Mouse (Mus musculus) thymus, adult 18-20 months (tissue): Measurements from ENCODE around the gene C530008M17Rik.

ENCODE experiments used
- DNase-seq, 2 experiments: peaks; one replicate each; pipeline ENCODE4 v3.0.0; 2022; ENCODE audit warnings: mixed read lengths in 2 of 2

C530008M17Rik gene

DNA sequence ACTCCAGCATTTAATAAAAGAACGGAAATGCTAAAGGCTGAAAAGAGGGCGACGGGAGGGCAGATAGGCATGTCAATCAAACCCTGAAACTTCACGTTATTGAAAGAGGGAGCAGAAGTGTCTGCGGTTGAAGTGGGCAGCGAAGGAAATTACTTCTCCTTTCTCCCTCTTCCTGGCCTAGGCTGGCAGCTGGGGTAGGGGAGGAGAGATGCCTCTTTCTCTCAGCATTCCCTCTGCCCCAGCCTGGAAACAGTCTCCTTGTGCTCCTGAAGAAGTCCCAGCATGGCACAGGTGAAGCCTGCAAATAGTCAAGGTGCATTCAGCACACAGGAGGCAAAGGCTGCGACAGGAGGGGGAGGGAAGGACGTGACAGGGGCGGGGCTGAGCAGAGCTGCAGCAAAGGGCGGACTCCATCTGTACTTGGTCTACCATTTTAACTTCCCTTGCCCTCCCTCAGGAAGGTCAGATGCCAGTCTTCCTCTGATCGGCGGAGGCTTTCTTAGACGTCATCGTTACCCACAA, 122.8 kb downstream of the C530008M17Rik start:
- peak in 1 of 2 experiments; percentile 3 for DNase-seq

DNA sequence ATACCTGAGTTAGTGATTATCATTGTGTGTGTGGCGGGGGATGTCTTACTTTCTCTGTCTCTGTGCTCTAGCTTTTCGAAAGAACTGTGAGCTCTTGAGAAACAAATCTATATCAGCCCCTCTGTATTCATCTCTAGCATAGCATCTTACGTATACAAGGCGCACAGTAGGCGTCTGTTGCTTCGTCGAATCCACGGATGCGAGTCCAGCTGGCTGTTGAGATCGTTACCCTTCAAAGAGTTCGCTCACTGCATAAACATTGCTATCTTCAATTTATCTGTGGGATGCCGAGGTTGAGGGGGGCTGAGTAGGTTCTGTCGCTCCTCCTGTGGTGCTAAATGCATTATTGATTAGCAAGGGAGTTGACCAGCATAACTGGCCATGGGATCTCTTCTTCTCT, 125.6 kb downstream of the C530008M17Rik start:
- no peak for DNase-seq

DNA sequence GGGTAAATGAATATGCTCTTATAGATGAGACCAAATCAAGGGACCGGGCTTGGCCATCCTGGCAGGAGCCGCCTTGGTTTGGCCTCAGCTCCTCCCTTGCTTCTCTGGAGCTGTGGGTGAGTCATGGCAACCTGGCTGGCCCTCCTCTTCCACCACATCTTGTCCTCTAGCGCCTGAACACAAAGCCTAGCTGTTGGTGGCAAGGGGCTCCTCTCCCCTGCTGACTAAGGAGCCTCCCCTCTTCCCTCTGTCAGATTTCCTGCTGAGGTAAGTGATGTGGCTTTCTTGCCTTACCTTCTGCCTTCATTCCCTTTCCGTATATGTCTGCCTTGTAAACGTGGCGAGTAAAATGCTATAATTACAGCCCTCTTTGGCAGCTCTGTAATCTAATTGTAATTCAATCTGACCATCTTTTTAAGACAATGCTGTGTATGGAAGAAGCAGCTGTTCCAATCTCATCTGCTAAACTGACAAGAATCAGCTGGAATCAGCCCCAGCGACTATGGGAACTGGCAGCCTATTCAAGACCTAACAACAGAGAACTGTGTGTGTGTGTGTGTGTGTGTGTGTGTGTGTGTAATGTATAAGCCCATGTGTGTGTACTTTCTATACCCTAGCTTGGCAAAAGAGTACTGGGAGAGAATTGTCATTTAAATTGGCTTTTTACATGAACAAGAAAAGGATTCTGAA, 126.2 kb downstream of the C530008M17Rik start:
- no peak for DNase-seq

DNA sequence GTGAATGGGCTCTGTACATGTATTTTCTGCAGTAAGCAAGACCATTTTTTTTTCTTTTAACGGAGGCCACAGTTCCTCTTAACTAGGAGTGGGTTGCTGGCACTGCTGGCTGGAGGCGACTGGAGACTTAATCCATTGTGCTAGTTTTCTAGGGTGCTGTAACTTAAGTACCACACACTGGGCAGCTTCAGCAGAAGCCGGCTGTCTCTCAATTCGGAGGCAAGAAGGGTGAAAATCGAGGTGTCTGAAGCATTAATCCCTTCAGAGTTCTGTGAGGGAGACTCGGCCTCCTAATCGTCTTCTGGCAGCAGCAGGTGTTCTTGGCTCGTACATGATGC, 126.8 kb downstream of the C530008M17Rik start:
- DNase-seq = no peak

DNA sequence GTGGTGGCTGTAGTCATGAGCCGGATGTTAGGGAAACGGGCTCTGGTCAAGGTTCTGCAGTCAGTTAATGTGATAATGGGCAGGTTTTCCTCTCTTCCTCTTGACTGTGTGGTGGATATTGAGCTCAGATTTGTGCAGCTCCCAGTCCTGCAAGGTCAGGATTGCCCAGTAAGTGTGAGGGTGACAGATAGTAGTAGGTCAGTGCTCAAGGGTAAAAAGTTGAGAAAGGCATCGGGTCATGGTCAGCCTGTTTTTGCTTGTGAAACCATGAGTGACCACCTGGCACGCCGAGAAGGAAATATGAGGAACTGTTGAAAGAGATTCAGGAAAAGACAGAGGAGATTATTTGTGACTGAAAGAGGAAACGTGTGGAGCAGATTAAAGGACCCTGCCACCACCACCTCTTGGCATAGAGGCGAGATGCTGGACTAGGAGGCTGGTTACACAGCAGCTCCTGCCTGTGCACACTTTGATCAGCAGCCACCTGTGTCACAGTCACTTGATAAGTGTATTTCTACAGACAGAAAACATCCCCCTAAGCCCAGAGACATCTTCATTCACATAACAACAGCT, 127.9 kb downstream of the C530008M17Rik start:
- DNase-seq = no peak

DNA sequence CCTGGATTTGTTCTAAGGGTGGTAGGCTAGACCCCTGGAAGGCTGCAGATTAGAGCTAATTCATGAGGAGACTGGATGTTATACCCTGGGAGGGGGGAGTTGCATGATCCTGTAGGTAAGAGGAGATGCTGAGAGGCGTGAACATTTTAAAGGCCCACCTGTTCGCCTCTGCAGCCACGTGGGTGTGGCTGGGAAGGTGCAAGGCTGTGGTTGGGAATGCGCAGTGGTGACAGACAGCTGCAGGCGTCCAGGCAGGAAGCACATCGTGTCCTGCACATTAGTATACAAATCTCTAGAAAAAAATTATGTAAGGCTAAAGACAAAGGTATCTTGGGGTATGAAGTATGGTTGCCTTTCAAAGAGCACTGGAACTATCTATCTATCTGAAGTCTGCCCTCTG, 128.7 kb downstream of the C530008M17Rik start:
- DNase-seq = no peak

DNA sequence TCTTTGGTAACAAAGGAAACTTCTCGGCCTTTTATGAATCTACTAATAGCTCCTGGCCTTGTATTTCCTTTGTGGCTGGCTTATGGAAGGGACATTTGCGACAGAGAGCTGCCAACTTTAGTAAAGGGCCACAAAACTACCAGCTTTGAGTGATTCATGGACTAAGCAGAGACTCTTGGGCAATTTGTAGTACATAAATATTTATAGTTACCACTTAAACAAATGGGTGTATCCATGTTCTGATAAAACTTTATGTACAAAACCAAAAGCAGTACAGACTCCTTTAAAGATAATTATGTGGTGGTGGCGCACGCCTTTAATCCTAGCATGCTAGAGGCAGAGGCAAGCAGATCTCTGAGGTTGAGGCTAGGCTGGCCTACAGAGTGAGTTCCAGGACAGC, 133.6 kb downstream of the C530008M17Rik start:
- DNase-seq = no peak

DNA sequence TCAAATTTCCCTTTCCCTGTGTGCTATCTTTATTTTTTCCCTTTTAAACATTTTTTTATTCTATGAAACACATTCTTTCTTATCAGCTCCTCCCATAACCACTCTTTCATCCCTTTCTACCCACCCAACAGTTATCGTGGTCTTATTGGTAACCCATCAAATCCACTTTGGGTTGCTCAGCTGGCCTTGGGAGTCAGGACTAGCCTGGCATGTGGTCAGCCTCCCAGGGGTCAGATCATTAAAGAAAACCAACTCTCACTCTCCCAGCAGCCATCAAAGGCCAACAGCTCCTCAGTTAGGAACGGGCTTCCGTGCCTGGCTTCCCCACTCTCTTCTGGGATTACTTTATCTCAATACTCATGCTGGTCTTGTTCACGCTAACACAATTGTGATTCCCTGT, 135.0 kb downstream of the C530008M17Rik start:
- no peak for DNase-seq

DNA sequence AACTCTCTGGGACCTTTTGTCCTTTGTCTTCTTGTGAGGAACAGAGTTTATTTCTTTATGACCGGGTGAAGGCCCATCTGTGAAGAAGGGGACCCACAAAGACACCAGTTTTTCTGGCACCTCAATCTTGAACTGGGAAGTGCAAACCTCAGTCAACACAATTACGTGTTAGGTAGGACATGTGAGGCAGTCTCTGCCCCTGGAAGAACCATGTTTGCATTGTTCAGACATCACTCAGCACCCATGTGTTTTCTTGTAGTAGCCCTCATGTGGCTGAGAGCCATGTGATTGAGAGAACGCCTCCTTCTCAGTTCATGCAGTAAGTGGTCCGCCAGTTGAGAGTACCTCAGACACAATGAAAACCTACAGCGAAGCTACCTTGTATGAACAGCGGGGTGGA, 136.4 kb downstream of the C530008M17Rik start:
- no peak for DNase-seq

DNA sequence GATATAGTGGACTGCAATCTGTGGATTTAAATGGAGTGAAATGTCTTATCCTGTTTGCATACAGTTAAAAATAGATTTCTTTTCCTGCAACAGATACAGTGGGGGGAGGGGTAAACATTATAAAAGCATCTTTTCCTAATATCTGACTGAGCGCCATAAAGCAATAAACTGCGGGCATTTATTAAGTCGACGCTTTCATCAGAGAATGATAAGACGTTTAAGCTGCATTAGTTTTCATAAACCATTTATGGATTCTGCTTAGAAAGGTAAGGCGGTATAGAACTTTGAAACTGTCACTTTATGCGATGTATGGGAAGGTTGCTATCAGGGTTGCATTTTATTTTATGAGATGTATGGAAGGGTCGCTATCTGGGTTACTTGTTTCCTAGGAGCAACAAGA, 141.7 kb downstream of the C530008M17Rik start:
- no peak for DNase-seq

DNA sequence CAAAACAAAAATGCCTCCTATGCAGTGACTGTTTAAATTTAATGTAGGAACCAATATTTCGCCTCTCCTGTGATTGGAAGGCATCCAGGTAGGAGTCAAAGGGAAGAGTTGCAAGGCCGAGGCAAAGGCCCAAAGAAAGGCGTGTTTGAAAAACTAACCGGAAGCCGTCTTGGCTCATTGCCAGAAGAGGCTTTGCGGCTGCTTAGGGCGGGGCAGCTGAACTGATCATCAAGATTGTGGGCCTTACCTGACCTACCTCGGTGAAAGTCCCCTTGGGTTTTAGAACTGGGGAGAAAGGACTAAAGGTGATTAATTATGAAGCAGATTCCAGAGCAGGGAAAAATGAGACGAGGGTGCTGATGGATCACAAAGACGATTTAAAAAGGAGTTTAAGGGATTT, 143.2 kb downstream of the C530008M17Rik start:
- DNase-seq = no peak

DNA sequence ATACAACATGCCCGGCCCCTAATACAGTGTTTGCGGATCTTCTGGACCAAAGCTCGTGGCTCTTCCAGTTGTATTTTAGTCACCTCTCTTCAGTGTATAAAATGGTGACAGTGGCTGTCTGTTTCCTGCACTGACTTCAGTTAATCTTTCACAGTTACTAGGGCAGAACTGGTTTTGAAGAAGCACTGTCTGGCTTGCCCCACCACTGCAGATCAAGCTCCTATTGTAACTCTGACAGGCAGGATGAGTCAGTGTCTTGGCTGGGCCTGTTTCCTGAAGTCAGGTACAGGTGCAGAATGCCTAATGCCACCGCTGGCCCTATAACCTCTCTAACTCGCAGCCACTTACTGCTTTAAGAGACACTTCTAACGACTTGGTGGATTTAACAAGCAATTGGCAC, 152.7 kb downstream of the C530008M17Rik start:
- DNase-seq = no peak

DNA sequence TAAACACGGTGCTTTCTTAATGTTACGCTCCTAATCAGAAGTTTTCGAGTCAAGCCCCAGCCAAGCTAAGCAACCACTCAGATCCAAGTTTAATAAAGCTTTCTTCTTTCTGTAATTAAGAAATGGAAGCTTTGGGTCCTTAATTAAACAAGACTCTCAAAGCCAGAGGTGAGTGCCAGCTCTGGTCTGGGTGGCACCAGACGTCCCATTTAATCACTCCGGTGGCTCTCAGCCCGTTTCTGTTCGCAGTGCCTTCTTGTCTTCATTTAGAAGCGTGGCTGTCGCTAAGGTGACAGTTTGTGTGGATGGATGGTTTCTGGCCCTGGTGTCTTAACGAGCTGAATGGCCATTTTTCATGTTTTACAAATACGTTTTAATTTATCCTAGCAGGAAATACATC, 158.7 kb downstream of the C530008M17Rik start:
- DNase-seq = no peak

DNA sequence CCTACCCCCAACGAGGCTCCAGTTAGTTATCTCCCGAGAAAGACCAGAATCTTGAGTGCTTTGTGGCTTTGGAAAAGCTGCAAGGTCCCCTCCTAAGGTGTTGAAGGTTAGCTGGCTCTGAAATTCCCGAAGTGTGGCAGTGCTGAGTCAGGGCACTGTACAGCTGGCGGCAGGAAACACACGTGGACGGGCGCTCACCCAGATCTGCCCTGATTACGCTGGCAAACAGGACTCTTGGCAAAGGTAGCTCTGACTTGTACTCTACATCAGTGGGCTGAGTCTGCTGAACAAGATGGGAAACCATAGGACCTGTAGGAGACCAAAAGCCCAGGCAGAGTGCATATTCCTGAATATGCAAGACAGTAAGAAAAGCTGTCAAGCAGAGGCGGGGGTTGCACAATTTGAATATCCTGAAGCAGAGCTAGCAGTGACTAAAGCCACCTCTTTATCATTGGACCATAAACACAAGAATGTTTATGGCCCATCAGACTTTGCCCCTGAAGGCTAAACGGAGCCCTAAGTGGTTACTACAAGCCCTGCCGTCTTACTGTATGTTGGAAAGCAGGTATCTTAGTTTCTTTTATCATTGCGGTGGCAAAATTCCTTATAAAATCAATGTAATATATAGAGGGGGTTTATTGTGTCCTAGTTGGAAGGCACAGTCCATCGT, 159.6 kb downstream of the C530008M17Rik start:
- no peak for DNase-seq

DNA sequence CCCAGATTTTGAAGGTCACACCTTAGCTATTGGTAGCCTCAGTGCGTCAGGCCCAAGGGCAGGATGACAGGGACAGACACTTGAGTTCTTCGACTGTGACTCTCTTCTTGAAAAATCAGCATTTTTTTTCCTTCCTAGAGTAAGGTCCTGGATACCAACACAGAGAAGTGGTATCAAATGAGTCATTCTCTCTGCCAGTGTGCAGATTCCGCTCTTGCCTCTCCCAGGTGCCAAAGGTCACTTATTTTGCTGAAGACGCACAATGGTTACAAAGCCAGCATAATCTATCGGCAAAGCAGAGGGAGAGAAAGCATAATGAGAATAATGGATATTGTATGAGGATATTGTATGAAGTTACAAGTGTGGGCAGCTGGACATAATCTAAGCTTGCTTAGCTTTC, 160.4 kb downstream of the C530008M17Rik start:
- no peak for DNase-seq

DNA sequence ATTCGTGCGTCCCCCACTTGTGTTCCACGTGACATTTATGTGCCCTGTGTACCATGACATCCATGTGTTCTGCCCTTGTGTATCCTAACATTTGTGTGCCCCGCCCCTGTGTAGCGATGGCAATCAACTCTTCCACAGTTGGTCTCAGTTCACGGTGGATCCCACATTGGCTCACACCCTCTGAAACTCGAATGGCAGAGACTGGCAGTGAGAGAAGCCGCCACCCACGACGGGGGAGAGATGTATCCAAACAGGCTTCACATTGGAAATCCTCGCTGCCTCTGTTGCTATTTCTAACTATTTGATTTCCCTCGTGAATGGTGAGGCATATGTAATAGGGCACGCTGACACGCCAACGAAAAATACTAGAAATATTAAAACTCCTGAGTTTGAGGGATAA, 161.4 kb downstream of the C530008M17Rik start:
- DNase-seq = no peak

DNA sequence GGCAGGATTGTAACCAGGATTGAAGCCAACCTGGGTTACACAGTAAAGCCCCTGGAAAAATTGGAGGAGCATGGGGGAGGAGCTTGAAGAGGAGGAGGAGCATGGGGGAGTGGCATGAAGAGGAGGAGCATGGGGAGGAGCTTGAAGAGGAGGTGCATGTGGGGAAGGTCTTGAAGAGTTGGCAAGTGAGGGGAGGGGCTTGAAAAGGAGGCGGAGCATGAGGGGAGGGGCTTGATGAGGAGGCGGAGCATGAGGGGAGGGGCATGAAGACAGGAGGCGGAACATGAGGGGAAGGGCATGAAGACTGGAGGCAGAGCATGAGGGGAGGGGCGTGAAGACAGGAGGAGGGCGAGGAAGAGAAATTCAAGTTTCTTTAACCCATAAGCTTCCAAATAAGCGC, 162.5 kb downstream of the C530008M17Rik start:
- DNase-seq = no peak

DNA sequence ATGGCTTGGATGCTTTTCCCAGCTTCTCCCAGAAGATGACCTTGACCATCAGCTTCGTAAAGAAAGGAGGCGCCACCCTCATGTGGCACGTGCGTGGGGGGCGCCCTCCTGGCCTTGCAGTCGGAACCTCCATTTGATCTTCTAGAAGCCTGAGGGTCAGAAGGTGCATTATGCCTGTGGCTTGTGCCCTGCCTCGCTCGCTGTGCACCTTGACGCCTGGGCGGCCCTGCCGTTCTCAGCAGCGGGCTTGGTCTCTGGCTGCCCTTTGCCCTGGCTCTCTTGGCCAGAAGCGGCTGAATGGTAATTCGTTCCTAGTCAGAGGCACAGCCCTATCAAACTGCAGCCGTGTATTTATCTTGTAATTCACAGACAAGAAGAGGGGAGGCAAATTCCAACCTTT, 165.8 kb downstream of the C530008M17Rik start:
- no peak for DNase-seq

DNA sequence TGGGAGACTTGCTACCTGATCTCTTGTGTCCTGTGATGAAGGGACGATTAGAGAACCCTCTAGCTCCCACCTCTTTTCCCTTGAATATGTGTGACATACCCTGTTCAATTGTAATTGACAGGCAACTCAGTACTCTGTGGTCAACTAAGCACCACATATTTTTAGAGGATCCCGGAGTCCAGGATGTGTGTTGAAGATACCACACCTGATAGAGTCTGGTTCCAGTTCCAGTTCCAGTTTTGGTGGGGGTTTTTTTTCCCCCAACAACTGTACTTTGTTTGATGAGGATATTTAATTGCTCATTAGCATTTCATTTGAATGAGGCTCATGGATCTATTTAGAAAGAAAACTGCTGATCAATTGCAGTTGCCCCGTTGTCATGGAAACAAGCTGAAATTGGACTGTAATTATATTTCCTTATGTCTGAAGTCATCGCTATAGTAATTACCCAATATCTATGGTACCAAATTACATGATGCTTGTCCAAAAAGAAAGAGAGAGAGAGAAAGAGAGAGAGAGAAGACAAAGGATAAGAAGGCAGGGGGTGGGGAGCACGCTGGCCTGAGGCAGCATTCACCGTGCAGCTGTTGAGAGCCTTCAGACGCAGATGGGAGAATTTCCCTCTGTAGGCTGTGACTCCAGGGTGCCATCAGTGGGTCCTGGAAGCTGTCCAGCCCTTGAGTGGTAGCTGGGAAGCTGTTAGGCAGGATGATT, 172.4 kb downstream of the C530008M17Rik start:
- no peak for DNase-seq

DNA sequence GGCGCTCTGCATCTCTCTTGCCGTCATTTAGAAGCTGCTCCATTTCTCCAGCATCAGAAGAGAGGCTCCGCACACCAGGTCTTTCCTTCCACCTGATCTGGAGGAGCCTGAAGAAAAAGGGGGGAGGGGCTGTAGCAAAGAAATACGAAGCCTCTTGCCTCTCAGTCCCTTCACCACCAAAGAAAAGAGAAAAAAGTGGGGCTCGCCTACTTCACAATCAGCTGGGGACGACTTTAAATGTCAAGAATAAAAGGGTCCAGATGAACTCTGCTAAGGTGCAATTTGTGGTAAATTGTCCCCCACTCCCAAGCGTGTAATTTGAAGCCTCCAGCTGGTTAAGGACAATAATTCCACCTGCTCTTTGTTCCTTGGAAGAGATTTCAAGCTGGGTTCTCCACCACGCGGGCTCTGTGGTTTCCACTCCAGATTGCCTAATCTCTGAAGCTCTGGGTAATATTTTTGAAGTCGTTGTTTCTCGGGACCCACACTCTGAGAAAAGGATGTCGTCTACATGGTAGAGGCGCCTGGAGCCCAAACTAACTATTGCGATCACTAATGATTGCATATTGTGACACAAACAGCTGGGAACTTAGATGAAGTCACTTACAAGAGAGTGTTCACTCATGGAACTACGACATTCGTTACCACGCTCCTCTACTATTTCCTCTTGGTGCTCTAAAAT, 176.4 kb downstream of the C530008M17Rik start:
- DNase-seq = no peak

DNA sequence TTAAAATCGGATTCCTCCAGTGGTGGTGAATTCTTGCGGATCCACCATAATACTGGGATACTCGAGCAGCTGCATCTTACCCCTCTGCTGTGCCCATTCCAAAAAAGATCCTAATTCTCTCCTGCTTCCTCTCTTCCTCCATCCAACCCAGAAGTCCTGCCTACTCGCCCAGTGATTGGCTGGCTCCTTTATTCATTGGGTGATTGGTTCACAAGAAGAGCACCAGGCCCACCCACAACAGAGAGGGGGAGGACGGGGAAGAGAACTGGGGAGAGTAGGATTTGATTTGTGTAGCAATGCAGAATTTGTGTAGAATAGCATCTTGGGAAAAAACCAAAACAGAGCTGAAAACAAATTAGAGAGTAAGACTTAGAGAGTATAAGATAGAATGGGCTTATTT, 180.7 kb downstream of the C530008M17Rik start:
- DNase-seq = no peak

DNA sequence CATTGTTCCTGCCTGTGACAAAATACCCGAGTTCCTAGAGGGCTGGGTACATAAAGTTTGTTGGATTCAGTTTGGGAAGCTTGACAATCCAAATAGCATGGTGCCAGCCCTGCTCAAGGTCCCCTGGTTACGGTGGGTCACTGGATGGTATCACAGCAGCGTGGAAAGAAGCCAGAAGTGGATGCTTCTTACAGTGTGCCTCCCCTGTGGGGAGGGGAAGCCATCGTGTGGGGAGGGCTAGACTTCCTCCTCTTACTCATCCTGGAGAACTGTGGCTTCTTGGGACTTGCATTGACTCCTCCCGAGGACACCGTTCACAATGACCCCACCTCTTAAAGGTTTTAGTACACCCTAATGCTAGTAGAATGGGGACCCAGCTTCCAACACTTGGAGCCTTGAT, 183.5 kb downstream of the C530008M17Rik start:
- no peak for DNase-seq

DNA sequence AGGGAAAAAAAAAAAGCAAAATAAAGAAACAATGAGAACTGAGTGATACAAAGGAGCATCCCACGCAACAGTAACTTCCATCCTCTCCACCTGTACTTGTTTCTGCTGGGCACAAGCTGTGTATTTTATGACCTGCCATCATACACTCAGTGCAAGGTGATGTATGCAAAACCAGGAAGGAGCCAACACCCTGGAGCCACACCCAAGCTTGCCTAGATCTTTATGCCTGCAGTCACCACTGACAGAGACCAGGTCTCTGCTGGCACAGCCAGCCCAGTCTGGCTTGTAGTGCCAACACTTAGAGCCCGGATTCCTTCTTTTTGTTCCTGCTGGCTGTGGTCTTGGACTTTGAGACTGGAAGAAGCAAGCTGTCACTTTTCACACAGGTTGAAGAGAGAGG, 185.5 kb downstream of the C530008M17Rik start:
- no peak for DNase-seq
